Mouse (Mus musculus) c-Kit-positive CD71-positive TER-119-negative erythroid progenitor cells, embryonic 14.5 days (primary cell): ENCODE data around the gene Gas2.

Experiments
- DNase-seq: peaks from one replicate; pipeline ENCODE4 v3.0.0-alpha.2; 2013; ENCODE audit warnings: low read depth

Gene Gas2

GRCm38 (mm10) chr7:51969379-51969778 is 107.6 kb downstream of the Gas2 start:
- DNase-seq: no peak

DNA sequence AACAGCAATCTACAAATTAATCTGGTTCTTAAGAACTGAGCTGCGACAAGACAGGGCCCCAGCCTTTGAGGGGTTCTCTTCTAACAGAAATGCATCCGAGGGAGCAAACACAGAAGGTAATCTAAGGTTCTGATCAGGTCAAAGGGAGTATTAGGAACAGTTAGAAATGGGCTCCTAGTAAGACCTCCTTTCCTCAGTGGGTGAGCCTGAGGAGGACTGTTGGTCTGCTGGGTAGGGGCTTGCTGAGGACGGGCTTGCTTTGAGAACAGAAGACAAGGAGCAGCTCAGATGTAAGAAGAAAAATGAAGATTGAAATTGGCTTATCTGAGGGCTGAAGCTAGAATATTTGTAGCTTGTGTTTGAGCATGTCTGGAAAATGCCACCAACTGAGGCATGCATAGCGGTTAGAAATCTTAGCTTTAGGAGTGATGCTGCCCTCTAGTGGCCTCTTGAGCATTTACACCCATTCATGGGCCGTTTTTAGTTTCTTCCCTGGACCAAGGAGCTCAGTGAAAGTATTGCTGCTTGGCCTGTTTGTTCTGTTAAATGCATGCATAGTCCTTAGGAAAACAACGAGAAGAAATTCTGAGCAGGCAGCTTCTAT is 110.5 kb downstream of the Gas2 start:
- peak; percentile 41 for DNase-seq

GRCm38 (mm10) chr7:51973091-51973490 is 111.3 kb downstream of the Gas2 start:
- DNase-seq: no peak

DNA sequence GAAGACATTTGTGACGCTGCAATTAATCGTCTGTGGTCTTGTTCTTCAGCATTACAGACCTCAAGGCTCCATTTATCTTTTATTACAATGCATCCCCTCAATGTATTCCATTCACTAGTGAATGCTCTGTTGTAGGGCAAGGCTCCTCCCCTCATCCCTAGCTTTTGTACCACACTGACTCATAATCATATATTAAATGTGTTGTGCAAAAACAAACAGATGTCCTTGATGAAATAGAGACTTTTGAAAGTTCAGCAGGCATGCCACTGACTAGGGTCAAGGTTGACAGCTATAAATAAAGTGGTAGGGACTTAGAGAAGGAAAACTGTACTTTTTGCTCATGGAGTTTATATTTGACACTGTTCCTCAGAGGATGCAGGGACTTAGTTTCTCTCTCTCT is 111.7 kb downstream of the Gas2 start:
- no peak for DNase-seq

- DNase-seq: no peak
These were observed 113.4 kb downstream of the Gas2 start for GRCm38 (mm10) chr7:51975181-51975580.

GRCm38 (mm10) chr7:51979271-51979670 is 117.5 kb downstream of the Gas2 start:
- peak; percentile 32 for DNase-seq

DNA sequence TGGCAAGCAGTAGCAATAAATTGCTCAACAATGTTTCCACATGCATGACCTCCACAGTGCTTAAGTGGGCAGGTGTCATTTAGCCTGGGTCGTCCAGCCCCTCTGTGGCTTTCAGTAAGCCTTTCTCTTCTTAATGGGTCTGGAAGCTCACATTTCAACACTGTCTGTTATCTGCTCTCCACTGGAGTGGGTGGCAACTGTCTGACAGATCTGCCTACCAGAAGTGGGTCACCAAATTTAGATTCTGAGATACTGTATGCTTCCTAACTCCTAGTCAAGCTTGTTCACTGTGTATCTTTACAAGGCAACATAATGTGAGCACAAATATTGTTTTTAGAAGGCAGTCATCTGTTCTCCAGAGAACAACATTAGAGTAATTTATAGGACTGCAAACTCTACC is 120.5 kb downstream of the Gas2 start:
- DNase-seq: no peak

- DNase-seq: no peak
These were observed 123.9 kb downstream of the Gas2 start for GRCm38 (mm10) chr7:51985763-51986162.

- DNase-seq: no peak
These were observed 125.1 kb downstream of the Gas2 start for GRCm38 (mm10) chr7:51986909-51987308.

GRCm38 (mm10) chr7:51991020-51991419 is 129.2 kb downstream of the Gas2 start:
- DNase-seq: peak; percentile 79

GRCm38 (mm10) chr7:52005511-52006295 is 143.9 kb downstream of the Gas2 start, which contains the start of gene Svip:
TSS of gene Svip (minus strand) at chr7:52006018.
- peak; percentile 92 for DNase-seq

GRCm38 (mm10) chr7:52006296-52006630 is 144.4 kb downstream of the Gas2 start:
- DNase-seq: no peak

- DNase-seq: no peak
These were observed 145.3 kb downstream of the Gas2 start for GRCm38 (mm10) chr7:52007138-52007537.

DNA sequence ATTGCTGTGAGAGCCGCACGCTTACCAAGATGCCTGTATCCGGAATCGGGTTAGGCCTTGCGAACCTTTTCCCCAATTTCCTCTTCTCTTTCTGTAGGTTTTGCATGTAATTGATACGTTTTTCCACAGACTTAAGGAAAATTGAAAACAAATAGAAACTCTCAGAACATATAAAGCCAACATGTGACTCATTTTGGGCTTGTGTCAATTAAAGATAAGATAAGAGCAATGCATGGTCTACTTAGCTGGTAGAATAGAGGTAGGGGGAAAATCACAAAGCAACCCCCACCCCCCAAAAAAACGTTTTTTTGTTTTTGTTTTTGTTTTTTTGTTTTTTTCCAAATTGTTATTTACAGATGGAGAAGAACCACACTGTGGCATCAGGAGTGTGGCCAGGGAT is 151.6 kb downstream of the Gas2 start:
- no peak for DNase-seq

GRCm38 (mm10) chr7:52015180-52015579 is 153.4 kb downstream of the Gas2 start:
- no peak for DNase-seq

- DNase-seq: no peak
These were observed 153.8 kb downstream of the Gas2 start, which contains the start of gene 1700015G11Rik for GRCm38 (mm10) chr7:52015628-52016027. TSS of gene 1700015G11Rik (minus strand) at chr7:52015728.

GRCm38 (mm10) chr7:52022039-52022438 is 160.2 kb downstream of the Gas2 start:
- no peak for DNase-seq

GRCm38 (mm10) chr7:52024050-52024626 is 162.3 kb downstream of the Gas2 start:
- DNase-seq: no peak

DNA sequence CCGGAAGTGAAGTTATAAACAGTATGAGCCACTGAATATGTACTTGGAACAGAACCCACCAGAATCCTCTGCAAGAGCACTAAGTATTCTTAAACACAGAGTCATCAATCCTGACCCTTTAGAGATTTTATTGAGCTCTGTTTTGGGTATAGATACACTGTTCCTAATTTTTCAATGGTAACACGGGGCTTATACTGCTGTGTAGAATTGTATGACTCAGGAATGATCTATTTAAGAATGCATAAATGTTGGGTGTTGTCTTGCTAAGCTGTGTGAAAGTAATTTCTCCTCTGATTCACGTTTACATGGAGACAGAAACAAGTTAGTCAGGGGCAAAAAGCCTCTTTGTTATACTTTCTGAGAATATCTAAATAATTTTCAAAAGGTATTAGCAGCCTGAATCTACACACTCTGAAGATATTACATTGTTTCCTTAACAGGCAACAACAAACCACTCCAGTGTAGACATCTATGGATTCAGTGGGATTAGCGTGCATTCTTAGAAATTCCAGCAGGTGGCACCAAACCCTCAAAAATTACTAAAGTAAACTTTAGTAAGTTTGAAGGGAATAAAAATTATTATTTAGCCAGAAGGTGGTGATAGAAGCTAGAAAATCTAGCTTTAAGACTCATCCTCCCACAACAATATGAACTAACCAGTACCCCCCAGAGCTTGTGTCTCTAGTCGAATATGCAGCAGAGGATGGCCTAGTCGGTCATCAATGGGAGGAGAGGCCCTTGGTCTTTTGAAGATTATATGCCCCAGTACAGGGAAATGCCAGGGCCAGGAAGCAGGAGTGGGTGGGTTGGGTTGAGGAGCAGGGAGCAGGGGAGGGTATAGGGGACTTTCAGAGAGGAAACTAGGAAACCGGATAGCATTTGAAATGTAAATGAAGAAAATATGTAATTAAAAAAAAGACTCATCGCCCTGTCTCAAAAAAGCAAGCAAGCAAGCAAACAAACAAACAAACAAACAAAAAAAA is 176.1 kb downstream of the Gas2 start:
- DNase-seq: peak; percentile 10
